Mouse (Mus musculus) heart, postnatal 0 days (tissue): ENCODE data around the gene Hmga2. TPM values are rescaled to one million over a fixed set of nuclear protein-coding genes. Genes with fewer than 3 reads are reported as not detected.

ENCODE experiments used
- ATAC-seq: fragments of 200-750 bp; cut with Nextera tagmentation; 2 replicates; pipeline ENCODE4 v1.8.0; 2017; ENCODE audit warnings: low read depth, moderate number of reproducible peaks, moderate library complexity; ENCODE audit not compliant: insufficient read depth
- DNase-seq: peaks from one replicate; pipeline ENCODE4 v3.0.0-alpha.2; 2016; ENCODE audit warnings: low spot score
- H3K27ac ChIP-seq: fragments of 300-500 bp; sonication (generic); 2 replicates; pipeline ENCODE4 v1.5.1; 2014; ENCODE audit warnings: low read depth, mild to moderate bottlenecking
- H3K27me3 ChIP-seq: fragments of 300-500 bp; sonication (generic); 2 replicates; pipeline ENCODE4 v1.6.1; 2014; ENCODE audit warnings: low read length, mixed read lengths; ENCODE audit not compliant: control insufficient read depth, insufficient read depth
- H3K36me3 ChIP-seq: fragments of 300-500 bp; sonication (generic); replicated peaks from 2 replicates; pipeline ENCODE4 v1.6.1; 2014; ENCODE audit warnings: low read length, mixed read lengths; ENCODE audit not compliant: control insufficient read depth, insufficient read depth
- H3K4me1 ChIP-seq: fragments of 300-500 bp; sonication (generic); 2 replicates; pipeline ENCODE4 v1.6.1; 2014; ENCODE audit warnings: antibody characterized with exemption; ENCODE audit not compliant: control insufficient read depth, insufficient read depth
- H3K4me2 ChIP-seq: fragments of 300-500 bp; sonication (generic); 2 replicates; pipeline ENCODE4 v1.6.1; 2014; ENCODE audit warnings: low read depth, mild to moderate bottlenecking, low read length, moderate library complexity
- H3K4me3 ChIP-seq: fragments of 300-500 bp; sonication (generic); 2 replicates; pipeline ENCODE4 v1.5.1; 2014; ENCODE audit warnings: low read depth, low read length
- H3K9ac ChIP-seq: fragments of 300-500 bp; sonication (generic); replicated peaks from 2 replicates; pipeline ENCODE4 v1.6.1; 2014; ENCODE audit warnings: low read depth, low read length, mixed read lengths
- H3K9me3 ChIP-seq: fragments of 300-500 bp; sonication (generic); replicated peaks from 2 replicates; pipeline ENCODE4 v1.6.1; 2016; ENCODE audit warnings: low read length; ENCODE audit not compliant: control insufficient read depth
- CTCF ChIP-seq: IDR thresholded peaks from 2 replicates; pipeline ENCODE4 v1.5.1; 2016; ENCODE audit warnings: antibody characterized with exemption, control low read depth, low read depth
- EP300 ChIP-seq: IDR thresholded peaks from 2 replicates; pipeline ENCODE4 v1.6.1; 2016; ENCODE audit warnings: antibody characterized with exemption, low read depth
- WGBS: fragments of 180-500 bp; shearing (Covaris S2); extraction: QIAGEN DNeasy Blood & Tissue Kit; methylation state at CpG from one replicate; pipeline ENCODE4 v1.1.7; 2014; 5-methylcytosine and 5-hydroxymethylcytosine counted together
- microRNA counts: library from miRNA; unstranded; fragments of <30 nt; microRNA quantifications from one replicate; lab custom pipeline; 2015
- microRNA-seq: library from miRNA; unstranded; fragments of <30 nt; microRNA quantifications from one replicate; pipeline ENCODE4, GENCODE M21; 2016
- polyA plus RNA-seq: library from polyadenylated mRNA; unstranded; fragments of >200 nt; fragmentation: Nextera tagmentation; extraction: Ambion mirVana; gene quantifications from 2 replicates; pipeline ENCODE4 v1.2.1, GENCODE M21; 2015
- total RNA-seq: library from RNA; depleted of rRNA; stranded (reverse); fragments of >200 nt; gene quantifications from 2 replicates; pipeline ENCODE4 v1.2.3, GENCODE M21; 2014; ENCODE audit warnings: low replicate concordance; rRNA removed

Gene Hmga2
- total and polyA plus RNA-seq, 2 experiments from 2014 or later, result 0.53 to 1.0 TPM

DNA sequence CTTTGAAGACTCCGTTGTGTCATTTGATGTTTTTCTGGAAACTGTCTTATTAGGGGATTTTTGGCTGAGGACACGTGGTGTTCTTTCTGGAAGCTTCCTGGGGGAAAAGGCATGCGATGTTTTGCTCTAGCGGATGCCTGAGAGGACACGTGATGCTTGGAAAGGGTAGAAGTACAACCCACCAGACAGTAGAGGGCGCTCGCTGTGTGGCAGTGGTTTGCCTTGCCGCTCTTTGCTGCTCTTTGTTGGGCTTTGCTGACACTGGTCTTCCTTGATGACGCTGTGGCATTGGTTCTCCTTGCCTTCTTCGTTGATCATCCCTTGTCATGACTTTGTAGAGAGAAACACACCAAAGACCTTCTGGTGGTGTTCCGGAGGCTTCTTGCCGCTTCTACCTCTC is 156.7 kb downstream of the Hmga2 start:
- ATAC-seq (no peak), DNase-seq (no peak)
- H3K36me3 ChIP-seq, result no peaks in the 10 kb centered on the region
- WGBS, result 90% methylated on average over 12 of the region's 12 CpGs
- H3K4me2 ChIP-seq, result no peak overlapping the region
- no peaks in the 10 kb centered on the region for H3K9me3 ChIP-seq
- H3K9ac ChIP-seq, result no peak overlapping the region
- TF ChIP-seq CTCF, result no peak
- no peak for TF ChIP-seq EP300
- no peak overlapping the region for H3K4me3 ChIP-seq
- H3K4me1 ChIP-seq, result no peaks in the 10 kb centered on the region
- no peak overlapping the region for H3K27ac ChIP-seq
- H3K27me3 ChIP-seq, result no peaks in the 10 kb centered on the region

MicroRNAs within 50 kb of the gene (microRNA counts, 519-probe panel; counts per million panel counts)
- microRNA mmu-miR-763 (lab: Ali Mortazavi, UCI), result not detected

Small RNA genes lying within 50 kb of the gene (microRNA-seq; reads per million reads assigned to microRNA genes)
- gene Mir763, result not detected

Other genes starting within 250 kb of the Hmga2 start
- gene Llph, start 249.4 kb downstream of the Hmga2 start, total RNA-seq, result 0.34 and 9.7 TPM in 2 replicates
- 19.1 and 23.3 TPM in 2 replicates for gene Llph, start 249.4 kb downstream of the Hmga2 start, polyA plus RNA-seq